Mouse (Mus musculus) myocyte (in vitro differentiated cells): ENCODE data around the gene Mast4.

Source experiments
- CEBPB ChIP-seq: IDR thresholded peaks from 2 replicates; pipeline ENCODE4 v1.6.1; 2011; ENCODE audit warnings: mild to moderate bottlenecking, moderate library complexity; ENCODE audit not compliant: poor library complexity, insufficient read depth, severe bottlenecking
- E2F4 ChIP-seq: IDR thresholded peaks from one replicate; pipeline ENCODE4 v1.6.1; 2011; ENCODE audit warnings: mild to moderate bottlenecking, control low read depth, moderate library complexity; ENCODE audit not compliant: insufficient read depth
- MAX ChIP-seq: IDR thresholded peaks from one replicate; pipeline ENCODE4 v1.6.1; 2011; ENCODE audit warnings: low read depth, mild to moderate bottlenecking, control low read depth
- MYOD1 ChIP-seq, 3 experiments: IDR thresholded peaks; one replicate each; pipeline ENCODE4 v1.6.1; 2011; ENCODE audit warnings: control low read depth in 2 of 3, low read depth in 2 of 3, mild to moderate bottlenecking in 2 of 3, moderate library complexity in 1 of 3; ENCODE audit not compliant: insufficient read length in 2 of 3, control insufficient read depth in 1 of 3
- POLR2A ChIP-seq: IDR thresholded peaks from one replicate; pipeline ENCODE4 v1.6.1; 2011; ENCODE audit warnings: low read depth, mild to moderate bottlenecking, control low read depth, moderate library complexity; ENCODE audit not compliant: insufficient read length
- REST ChIP-seq: IDR thresholded peaks from one replicate; pipeline ENCODE4 v1.6.1; 2011; ENCODE audit warnings: mild to moderate bottlenecking, control low read depth, moderate library complexity; ENCODE audit not compliant: insufficient read depth, insufficient read length
- TCF12 ChIP-seq: IDR thresholded peaks from one replicate; pipeline ENCODE4 v1.6.1; 2011; ENCODE audit warnings: mild to moderate bottlenecking, control low read depth; ENCODE audit not compliant: poor library complexity, insufficient read depth, severe bottlenecking
- TCF3 ChIP-seq: IDR thresholded peaks from one replicate; pipeline ENCODE4 v1.6.1; 2011; ENCODE audit warnings: low read depth, control low read depth; ENCODE audit not compliant: insufficient read length
- USF1 ChIP-seq: IDR thresholded peaks from one replicate; pipeline ENCODE4 v1.6.1; 2011; ENCODE audit warnings: low read depth, mild to moderate bottlenecking, control low read depth, moderate library complexity

GRCm38 (mm10) chr13:103127594-103127993 lies 206.7 kb downstream of the Mast4 start:
- TF ChIP-seq TCF12 (no peak), E2F4 (no peak), REST (no peak), CEBPB (no peak), POLR2A (no peak), USF1 (no peak), MAX (no peak), TCF3 (no peak), MYOD1 (IDR thresholded peaks at IDR 0.05; ENCODE audit: control insufficient read depth in 1 of 3, insufficient read length in 2 of 3, low read depth in 2 of 3) (no peak)
